Mouse (Mus musculus): ENCODE results near the gene Map3k14.
"Not testable (repeated sequence)": the region's sequence is repeated elsewhere in the genome, so short reads cannot be mapped to it uniquely, and the experiment has no call there.

Map3k14 gene

GRCm38 (mm10) chr11:103267346-103268219 is at the start of gene Map3k14:
Map3k14 (minus strand) TSS chr11:103267472.
- DNase-seq (ENCODE audit: low spot score) = peak; percentile 98

- no peak for DNase-seq (ENCODE audit: low spot score)
These were observed 48.1 kb upstream of the Map3k14 start for GRCm38 (mm10) chr11:103315379-103315778.

- DNase-seq (ENCODE audit: low spot score) = no peak
These were observed 47.6 kb upstream of the Map3k14 start for GRCm38 (mm10) chr11:103314736-103315374.

DNA sequence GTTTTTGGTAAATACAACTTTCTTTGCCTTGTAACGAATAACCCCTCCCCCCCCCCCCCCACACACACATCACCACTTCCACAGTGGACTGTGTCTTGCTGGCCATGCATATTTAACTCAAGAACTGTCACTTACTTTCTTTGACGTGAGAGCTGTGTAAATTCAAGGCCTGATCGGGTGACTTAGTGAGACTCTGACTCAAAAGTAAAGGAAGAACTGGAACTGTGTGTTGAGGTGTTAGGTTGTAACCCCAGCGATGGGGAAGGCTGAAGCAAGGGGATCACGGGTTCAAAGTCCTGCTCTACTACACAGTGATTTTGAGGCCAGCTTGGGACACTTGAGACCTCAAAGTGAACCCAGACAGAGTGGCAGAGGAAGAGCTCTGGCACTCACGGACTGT is 46.3 kb upstream of the Map3k14 start:
- no peak for DNase-seq (ENCODE audit: low spot score)

GRCm38 (mm10) chr11:103312655-103313255 is 45.5 kb upstream of the Map3k14 start:
- DNase-seq (ENCODE audit: low spot score) = no peak

- DNase-seq (ENCODE audit: low spot score) = no peak
These were observed 44.8 kb upstream of the Map3k14 start for GRCm38 (mm10) chr11:103311960-103312611.

DNA sequence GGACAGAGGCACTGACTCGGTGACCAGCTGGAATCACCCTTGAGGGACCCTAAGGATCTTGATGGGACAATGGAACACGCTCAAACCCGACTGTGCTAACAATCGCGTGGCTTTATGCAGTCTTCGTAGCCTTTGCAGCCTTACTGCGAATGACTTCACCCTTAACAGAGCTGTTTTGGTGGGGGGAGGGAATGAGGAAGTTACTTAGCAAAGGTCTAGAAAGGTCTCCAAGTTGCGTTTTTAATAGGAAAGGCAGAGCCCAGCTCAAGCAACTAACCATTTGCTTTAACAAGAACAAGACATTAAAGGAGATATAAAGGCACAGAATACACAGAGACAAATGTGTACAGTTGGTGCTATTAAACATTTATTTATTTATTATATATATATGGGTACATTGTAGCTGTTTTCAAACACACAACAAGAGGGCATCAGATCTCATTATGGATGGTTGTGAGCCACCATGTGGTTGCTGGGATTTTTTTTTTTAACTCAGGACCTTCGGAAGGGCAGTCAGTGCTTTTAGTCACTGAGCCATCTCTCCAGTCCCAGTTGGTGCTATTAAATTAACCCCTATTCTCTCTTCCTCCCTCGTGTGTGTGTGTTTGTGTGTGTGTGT is 42.8 kb upstream of the Map3k14 start:
- DNase-seq (ENCODE audit: low spot score) = no peak

- no peak for DNase-seq (ENCODE audit: low spot score)
These were observed 40.6 kb upstream of the Map3k14 start for GRCm38 (mm10) chr11:103307910-103308309.

DNA sequence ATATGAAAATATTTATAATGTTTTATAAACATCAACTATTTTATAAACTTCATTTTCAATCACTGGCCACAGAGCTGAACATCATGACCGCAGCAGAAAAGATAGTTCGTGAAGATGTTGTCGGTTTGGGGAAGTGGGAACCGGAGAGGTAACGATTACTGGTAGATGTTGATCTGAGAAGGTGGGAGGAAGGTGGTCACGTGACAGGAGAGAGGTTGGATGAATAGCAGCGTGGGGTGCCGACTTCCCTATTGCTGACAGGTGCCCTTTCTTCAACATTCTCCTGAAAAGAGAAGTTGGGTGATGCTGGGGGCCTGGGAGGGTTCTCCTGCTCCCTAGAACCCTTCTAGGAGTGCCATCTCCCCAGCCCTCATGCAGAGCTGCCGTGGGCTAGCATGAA is 37.3 kb upstream of the Map3k14 start:
- no peak for DNase-seq (ENCODE audit: low spot score)

DNA sequence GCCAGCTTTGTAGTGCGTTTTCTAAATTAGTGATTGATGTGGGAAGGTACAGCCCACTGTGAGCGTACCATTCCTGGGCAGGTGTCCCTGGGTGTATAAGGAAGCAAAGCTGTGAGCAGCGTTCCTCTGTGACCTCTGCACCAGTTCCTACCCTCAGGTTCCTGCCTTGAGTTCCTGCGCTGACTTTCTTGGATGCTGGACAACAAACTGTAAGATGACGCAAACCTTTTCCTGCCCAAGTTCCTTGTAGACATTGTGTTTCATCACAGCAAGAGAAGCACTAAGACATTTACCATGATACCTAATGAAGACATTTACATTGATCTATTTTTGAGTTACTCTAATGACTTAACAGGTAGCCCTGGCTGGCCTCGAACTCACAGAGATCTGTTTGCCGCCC is 27.5 kb upstream of the Map3k14 start:
- DNase-seq (ENCODE audit: low spot score) = no peak

- no peak for DNase-seq (ENCODE audit: low spot score)
These were observed 26.8 kb upstream of the Map3k14 start for GRCm38 (mm10) chr11:103294066-103294465.

- no peak for DNase-seq (ENCODE audit: low spot score)
These were observed 25.6 kb upstream of the Map3k14 start for GRCm38 (mm10) chr11:103292890-103293287.

- DNase-seq (ENCODE audit: low spot score) = no peak
These were observed 25.0 kb upstream of the Map3k14 start for GRCm38 (mm10) chr11:103292152-103292889.

DNA sequence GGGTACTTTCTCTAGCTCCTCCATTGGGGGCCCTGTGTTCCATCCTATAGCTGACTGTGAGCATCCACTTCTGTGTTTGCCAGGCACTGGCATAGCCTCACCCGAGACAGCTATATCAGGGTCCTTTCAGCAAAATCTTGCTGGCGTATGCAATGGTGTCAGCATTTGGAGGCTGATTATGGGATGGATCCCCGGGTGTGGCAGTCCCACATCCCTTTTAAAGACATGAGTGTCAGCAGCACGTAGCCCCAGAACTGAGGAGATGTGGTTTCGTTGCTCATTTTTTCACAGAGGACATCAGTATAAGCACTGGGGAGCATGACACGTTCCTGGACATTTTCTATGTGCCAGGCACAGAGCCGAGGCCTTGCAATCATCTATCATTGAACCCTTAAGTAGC is 23.6 kb upstream of the Map3k14 start:
- DNase-seq (ENCODE audit: low spot score) = not testable (repeated sequence)

GRCm38 (mm10) chr11:103288291-103288963 is 21.2 kb upstream of the Map3k14 start:
- DNase-seq (ENCODE audit: low spot score) = no peak

- no peak for DNase-seq (ENCODE audit: low spot score)
These were observed 19.6 kb upstream of the Map3k14 start for GRCm38 (mm10) chr11:103286910-103287309.

DNA sequence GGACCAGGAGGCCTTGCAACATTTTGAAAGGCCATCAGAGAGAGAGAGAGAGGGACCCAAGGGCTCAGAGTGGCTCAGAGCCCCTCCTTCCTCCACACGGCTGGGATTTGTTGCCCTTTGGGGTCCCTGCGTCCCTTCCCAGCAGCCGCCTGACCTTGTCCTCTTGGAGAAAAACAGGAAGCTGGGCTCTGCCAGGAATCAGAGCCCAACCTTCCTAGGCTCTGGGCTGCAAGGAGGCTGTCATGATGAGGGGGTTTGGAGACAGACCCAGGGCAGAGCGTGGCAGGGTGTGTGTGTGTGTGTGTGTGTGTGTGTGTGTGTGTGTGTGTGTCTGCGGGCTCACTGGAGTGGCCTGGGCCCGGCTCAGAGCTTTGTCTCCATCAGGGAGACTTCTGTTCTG is 18.7 kb upstream of the Map3k14 start:
- DNase-seq (ENCODE audit: low spot score) = no peak

DNA sequence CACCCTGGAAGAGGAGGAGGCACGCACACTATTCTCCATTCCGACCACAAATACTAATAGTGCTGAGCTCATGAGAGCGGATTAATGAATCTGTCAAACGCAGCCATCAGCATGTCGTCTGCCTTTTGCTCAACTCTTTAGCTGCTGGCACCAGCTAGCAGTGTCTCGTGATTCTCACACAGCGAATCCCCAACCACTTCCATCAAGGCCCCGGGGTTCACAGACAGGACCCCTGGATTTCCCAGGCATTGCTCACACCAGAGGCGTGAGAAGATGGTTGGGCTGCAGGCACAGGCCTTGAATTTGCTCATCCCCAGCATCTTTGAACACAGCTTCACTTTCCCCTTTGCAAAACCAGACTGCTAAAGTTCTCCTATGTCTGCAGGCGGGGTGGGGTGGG is 18.0 kb upstream of the Map3k14 start:
- DNase-seq (ENCODE audit: low spot score) = no peak

- no peak for DNase-seq (ENCODE audit: low spot score)
These were observed 14.5 kb upstream of the Map3k14 start for GRCm38 (mm10) chr11:103281784-103282183.

DNA sequence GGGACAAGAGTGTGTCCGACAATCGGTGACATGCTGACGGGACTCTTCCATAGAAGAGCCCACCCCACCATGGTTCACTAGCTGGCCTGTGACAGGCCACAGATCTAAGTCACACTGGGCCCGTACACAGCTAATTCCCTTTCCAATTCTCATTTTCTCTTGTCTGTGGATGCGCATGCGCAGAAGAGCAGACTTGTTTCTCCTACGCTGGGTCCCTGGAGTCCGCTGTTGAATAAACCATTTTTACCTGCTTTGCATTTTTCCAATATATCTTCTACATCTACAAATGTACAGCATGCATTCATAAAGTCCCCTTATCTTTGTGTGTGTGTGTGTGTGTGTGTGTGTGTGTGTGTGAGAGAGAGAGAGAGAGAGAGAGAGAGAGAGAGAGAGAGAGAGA is 9.2 kb upstream of the Map3k14 start:
- DNase-seq (ENCODE audit: low spot score) = no peak

DNA sequence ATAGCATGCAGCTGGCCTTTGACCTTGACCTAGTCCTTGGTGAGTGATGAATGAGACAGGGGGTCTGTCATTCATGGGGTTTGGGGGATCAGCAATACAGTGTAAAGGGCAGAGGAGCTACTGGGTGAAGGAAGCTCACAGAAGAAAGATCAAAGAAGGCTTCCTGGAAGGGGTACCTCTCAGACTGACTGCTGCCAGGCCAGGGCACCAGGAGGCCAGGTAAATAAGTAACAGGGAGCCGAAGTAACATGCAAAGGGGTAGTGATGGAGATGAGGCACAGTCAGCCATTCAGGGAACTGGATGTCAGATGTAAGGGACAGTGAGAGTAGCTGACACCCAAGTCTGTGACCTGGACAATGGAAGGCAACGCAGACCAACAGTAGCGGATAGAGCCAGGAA is 5.6 kb upstream of the Map3k14 start:
- no peak for DNase-seq (ENCODE audit: low spot score)
